Mouse (Mus musculus) liver, postnatal 0 days (tissue): Measurements from ENCODE around the gene Magi2.

ENCODE experiments used
- CTCF ChIP-seq: sonication (generic); IDR thresholded peaks from 2 replicates; pipeline ENCODE4 v1.5.1; 2016; ENCODE audit warnings: antibody characterized with exemption, low read depth
- EP300 ChIP-seq: IDR thresholded peaks from 2 replicates; pipeline ENCODE4 v1.6.1; 2016; ENCODE audit warnings: antibody characterized with exemption, low read depth, mild to moderate bottlenecking

DNA sequence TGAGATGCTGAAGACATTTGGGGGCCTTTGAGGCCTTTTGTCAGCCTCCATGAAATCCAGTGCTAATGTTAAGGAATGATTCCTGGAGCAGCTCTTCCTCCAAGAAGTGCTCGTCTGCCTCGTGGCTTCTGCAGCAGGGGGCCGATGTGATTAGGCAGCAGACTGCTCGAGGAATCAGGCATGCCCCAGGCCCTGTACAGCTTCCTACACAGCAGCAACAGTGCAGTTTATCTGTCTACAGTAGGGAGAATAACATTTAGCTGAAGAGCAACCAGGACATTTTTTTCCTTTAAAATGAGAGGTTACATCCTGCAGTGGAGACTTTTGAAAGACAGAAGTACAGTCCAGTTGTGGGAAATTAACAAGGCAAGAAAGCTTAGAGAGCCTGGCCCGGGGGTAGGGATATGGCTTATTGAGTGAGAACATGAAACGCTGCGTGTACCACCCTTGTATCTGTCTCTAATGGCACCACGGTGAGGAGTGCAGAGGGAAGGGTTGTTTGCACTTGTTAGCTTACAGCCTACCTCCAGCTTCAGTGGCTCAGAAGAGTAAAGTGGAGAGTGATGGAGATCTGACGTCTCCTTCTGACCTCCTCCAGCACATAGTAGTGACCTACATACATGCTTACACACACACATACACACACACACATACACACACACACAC, 1205.4 kb downstream of the Magi2 start:
- no peak for TF ChIP-seq CTCF
- TF ChIP-seq EP300: no peak
